Mouse (Mus musculus): ENCODE results near the gene Zfp428. TPM values are rescaled to one million over a fixed set of nuclear protein-coding genes. Genes with fewer than 3 reads are reported as not detected.
"Not testable (repeated sequence)": the region's sequence is repeated elsewhere in the genome, so short reads cannot be mapped to it uniquely, and the experiment has no call there.

Zfp428 gene
- total and polyA plus RNA-seq, 2 experiments from 2014 or later, result 24.8 to 39.3 TPM

- Histone ChIP-seq H3K9ac (replicated peaks; ENCODE audit: low read depth, low read length) (no peak within 1 kb of the TSS), H3K27me3 (ENCODE audit: control insufficient read depth, insufficient read depth, low read length) (no peaks in the 10 kb centered on the region), H3K4me2 (ENCODE audit: low read depth, low read length) (no peak within 1 kb of the TSS), H3K4me1 (ENCODE audit: control insufficient read depth, insufficient read depth) (peaks cover 8% of the 10 kb centered on the region), H3K9me3 (replicated peaks; ENCODE audit: control insufficient read depth, low read length) (no peaks in the 10 kb centered on the region), H3K27ac (ENCODE audit: low read depth) (no peak within 1 kb of the TSS), H3K4me3 (ENCODE audit: low read depth, low read length) (no peak within 1 kb of the TSS), H3K36me3 (replicated peaks; ENCODE audit: control insufficient read depth, insufficient read depth, low read length) (no peaks in the 10 kb centered on the region)
- TF ChIP-seq CTCF (IDR thresholded peaks at IDR 0.05; ENCODE audit: low read depth) (no peak), EP300 (IDR thresholded peaks at IDR 0.05; ENCODE audit: low read depth) (no peak)
- ATAC-seq (ENCODE audit: insufficient read depth, low read depth) (no peak), DNase-seq (ENCODE audit: low spot score) (no peak)
- WGBS, result 86% methylated on average over 7 of the region's 7 CpGs
Observed at GRCm38 (mm10) chr7:24512355-24512754, 5.5 kb downstream of the Zfp428 start, which contains the start of gene AC161166.1. AC161166.1 (minus strand) TSS chr7:24512455.

- H3K4me3 ChIP-seq (ENCODE audit: low read depth, low read length); DNase-seq (ENCODE audit: low spot score); H3K27ac ChIP-seq (ENCODE audit: low read depth); H3K36me3 ChIP-seq (replicated peaks; ENCODE audit: control insufficient read depth, insufficient read depth, low read length); H3K4me2 ChIP-seq (ENCODE audit: low read depth, low read length); H3K9me3 ChIP-seq (replicated peaks; ENCODE audit: control insufficient read depth, low read length); H3K4me1 ChIP-seq (ENCODE audit: control insufficient read depth, insufficient read depth); H3K27me3 ChIP-seq (ENCODE audit: control insufficient read depth, insufficient read depth, low read length); H3K9ac ChIP-seq (replicated peaks; ENCODE audit: low read depth, low read length); ATAC-seq (ENCODE audit: insufficient read depth, low read depth): not testable (repeated sequence)
- peak; percentile 11; the same call in 1 of the 2 replicates for TF ChIP-seq CTCF (IDR thresholded peaks at IDR 0.05; ENCODE audit: low read depth)
- 73% methylated on average over 8 of the region's 8 CpGs for WGBS
Observed at GRCm38 (mm10) chr7:24516319-24516718, 9.5 kb downstream of the Zfp428 start.

- no peak for DNase-seq (ENCODE audit: low spot score)
- TF ChIP-seq CTCF (IDR thresholded peaks at IDR 0.05; ENCODE audit: low read depth), result no peak
- no peak for TF ChIP-seq EP300 (IDR thresholded peaks at IDR 0.05; ENCODE audit: low read depth)
- ATAC-seq (ENCODE audit: insufficient read depth, low read depth), result no peak
Observed at GRCm38 (mm10) chr7:24517077-24517476, 10.3 kb downstream of the Zfp428 start.

GRCm38 (mm10) chr7:24517654-24518053 lies 10.8 kb downstream of the Zfp428 start:
- DNase-seq (ENCODE audit: low spot score) (no peak), ATAC-seq (ENCODE audit: insufficient read depth, low read depth) (peak; percentile 44; the same call in 1 of the 2 replicates)
- H3K4me3 ChIP-seq (ENCODE audit: low read depth, low read length), result no peak overlapping the region
- no peak overlapping the region for H3K4me2 ChIP-seq (ENCODE audit: low read depth, low read length)
- 52% methylated on average over 6 of the region's 6 CpGs for WGBS
- no peak overlapping the region for H3K9ac ChIP-seq (replicated peaks; ENCODE audit: low read depth, low read length)
- H3K4me1 ChIP-seq (ENCODE audit: control insufficient read depth, insufficient read depth), result no peaks in the 10 kb centered on the region
- H3K27me3 ChIP-seq (ENCODE audit: control insufficient read depth, insufficient read depth, low read length), result no peaks in the 10 kb centered on the region
- TF ChIP-seq EP300 (IDR thresholded peaks at IDR 0.05; ENCODE audit: low read depth), result no peak
- no peak for TF ChIP-seq CTCF (IDR thresholded peaks at IDR 0.05; ENCODE audit: low read depth)
- H3K36me3 ChIP-seq (replicated peaks; ENCODE audit: control insufficient read depth, insufficient read depth, low read length), result no peaks in the 10 kb centered on the region
- no peaks in the 10 kb centered on the region for H3K9me3 ChIP-seq (replicated peaks; ENCODE audit: control insufficient read depth, low read length)
- H3K27ac ChIP-seq (ENCODE audit: low read depth), result no peak overlapping the region

More at GRCm38 (mm10) chr7:24517077-24517476, 10.3 kb downstream of the Zfp428 start:
- 48% methylated on average over 5 of the region's 5 CpGs for WGBS
- Histone ChIP-seq H3K27ac (ENCODE audit: low read depth) (no peak overlapping the region), H3K27me3 (ENCODE audit: control insufficient read depth, insufficient read depth, low read length) (no peaks in the 10 kb centered on the region), H3K9ac (replicated peaks; ENCODE audit: low read depth, low read length) (no peak overlapping the region), H3K4me3 (ENCODE audit: low read depth, low read length) (no peak overlapping the region), H3K4me2 (ENCODE audit: low read depth, low read length) (no peak overlapping the region), H3K36me3 (replicated peaks; ENCODE audit: control insufficient read depth, insufficient read depth, low read length) (no peaks in the 10 kb centered on the region), H3K4me1 (ENCODE audit: control insufficient read depth, insufficient read depth) (no peaks in the 10 kb centered on the region), H3K9me3 (replicated peaks; ENCODE audit: control insufficient read depth, low read length) (no peaks in the 10 kb centered on the region)

- H3K4me1 ChIP-seq (ENCODE audit: control insufficient read depth, insufficient read depth), result no peaks in the 10 kb centered on the region
- no peaks in the 10 kb centered on the region for H3K36me3 ChIP-seq (replicated peaks; ENCODE audit: control insufficient read depth, insufficient read depth, low read length)
- DNase-seq (ENCODE audit: low spot score) (no peak), ATAC-seq (ENCODE audit: insufficient read depth, low read depth) (no peak)
- H3K27me3 ChIP-seq (ENCODE audit: control insufficient read depth, insufficient read depth, low read length), result no peaks in the 10 kb centered on the region
- whole genome bisulfite sequencing, result 55% methylated on average over 3 of the region's 3 CpGs
- H3K27ac ChIP-seq (ENCODE audit: low read depth), result no peak overlapping the region
- H3K9ac ChIP-seq (replicated peaks; ENCODE audit: low read depth, low read length), result no peak overlapping the region
- H3K4me2 ChIP-seq (ENCODE audit: low read depth, low read length), result no peak overlapping the region
- TF ChIP-seq EP300 (IDR thresholded peaks at IDR 0.05; ENCODE audit: low read depth) (no peak), CTCF (IDR thresholded peaks at IDR 0.05; ENCODE audit: low read depth) (no peak)
- H3K4me3 ChIP-seq (ENCODE audit: low read depth, low read length), result no peak overlapping the region
- no peaks in the 10 kb centered on the region for H3K9me3 ChIP-seq (replicated peaks; ENCODE audit: control insufficient read depth, low read length)
Observed at GRCm38 (mm10) chr7:24519130-24519529, 12.3 kb downstream of the Zfp428 start.

- not testable (repeated sequence) for H3K4me1 ChIP-seq (ENCODE audit: control insufficient read depth, insufficient read depth); H3K27me3 ChIP-seq (ENCODE audit: control insufficient read depth, insufficient read depth, low read length); H3K4me3 ChIP-seq (ENCODE audit: low read depth, low read length); H3K27ac ChIP-seq (ENCODE audit: low read depth); H3K36me3 ChIP-seq (replicated peaks; ENCODE audit: control insufficient read depth, insufficient read depth, low read length); H3K9ac ChIP-seq (replicated peaks; ENCODE audit: low read depth, low read length); H3K4me2 ChIP-seq (ENCODE audit: low read depth, low read length); ATAC-seq (ENCODE audit: insufficient read depth, low read depth); DNase-seq (ENCODE audit: low spot score); H3K9me3 ChIP-seq (replicated peaks; ENCODE audit: control insufficient read depth, low read length)
- 85% methylated on average over 9 of the region's 10 CpGs for WGBS
Observed at GRCm38 (mm10) chr7:24520054-24520453, 13.2 kb downstream of the Zfp428 start.

All from heart, postnatal 0 days (tissue).